8 mouse cellular contexts compared by ENCODE assay signal in genomic region chr8:108819826-108820225, GRCm38 (mm10).
DNase-seq lines count a peak whose midpoint lies in the region; ATAC-seq and TF ChIP-seq lines count a peak whose summit lies in the region.

No protein-coding gene starts in this region.

- no peak for TF ChIP-seq EP300 in MEL (IDR thresholded peaks at IDR 0.05; ENCODE audit: low read depth in 1 of 2, low read length in 2 of 2)

- peak overlapping the region; percentile 65 for H3K4me2 ChIP-seq in heart, embryonic 11.5 days
- peak overlapping the region; percentile 24; the same call in 1 of the 2 replicates for H3K4me2 ChIP-seq in hindbrain, embryonic 15.5 days

- H3K79me2 ChIP-seq in MEL (ENCODE audit: control insufficient read depth, insufficient read depth, low read length, poor library complexity) = no peaks in the 10 kb centered on the region

- no peaks in the 10 kb centered on the region for H3K9me3 ChIP-seq in heart, embryonic 11.5 days (replicated peaks; ENCODE audit: control insufficient read depth, low read length)
- H3K9me3 ChIP-seq in MEL (replicated peaks; ENCODE audit: insufficient read depth, low read length) = no peaks in the 10 kb centered on the region
- no peaks in the 10 kb centered on the region for H3K9me3 ChIP-seq in hindbrain, embryonic 15.5 days

- no peaks in the 10 kb centered on the region for H3K36me3 ChIP-seq in heart, embryonic 11.5 days (ENCODE audit: control insufficient read depth, insufficient read depth, low read length)
- no peaks in the 10 kb centered on the region for H3K36me3 ChIP-seq in MEL (ENCODE audit: control insufficient read depth in 1 of 2, insufficient read depth in 2 of 2, low read length in 2 of 2)
- no peaks in the 10 kb centered on the region for H3K36me3 ChIP-seq in hindbrain, embryonic 15.5 days

- 5% methylated on average over 3 of the region's 3 CpGs for WGBS in heart, embryonic 11.5 days (ENCODE audit: insufficient replicate concordance)
- 14% methylated on average over 3 of the region's 3 CpGs for WGBS in hindbrain, embryonic 15.5 days

- no peak for DNase-seq in heart, adult 18-20 months
- peak; percentile 68 for DNase-seq in MEL (ENCODE audit: low read depth, low spot score)
- DNase-seq in lung, postnatal 36 days = peak; percentile 76
- DNase-seq in adrenal gland, adult 2 months = no peak
- no peak for DNase-seq in spleen, adult 18-20 months
- DNase-seq in cerebellum, adult 18-20 months = no peak

- no peak overlapping the region for H3K27ac ChIP-seq in heart, embryonic 11.5 days (ENCODE audit: low read depth, low read length)
- H3K27ac ChIP-seq in MEL (ENCODE audit: control insufficient read depth, low read depth, low read length) = no peak overlapping the region; the same call in 1 of the 2 replicates
- H3K27ac ChIP-seq in hindbrain, embryonic 15.5 days (replicated peaks) = no peak overlapping the region

- peaks cover 20% of the 10 kb centered on the region for H3K4me1 ChIP-seq in heart, embryonic 11.5 days (ENCODE audit: control insufficient read depth, insufficient read depth, low read length)
- H3K4me1 ChIP-seq in MEL (ENCODE audit: control insufficient read depth in 1 of 2, insufficient read depth in 2 of 2, low read length in 2 of 2) = no peaks in the 10 kb centered on the region
- H3K4me1 ChIP-seq in hindbrain, embryonic 15.5 days (replicated peaks) = peaks cover 40% of the 10 kb centered on the region

- TF ChIP-seq RAD21 in MEL (IDR thresholded peaks at IDR 0.05; ENCODE audit: low read depth, low read length) = no peak

- no peak for TF ChIP-seq CTCF in MEL (IDR thresholded peaks at IDR 0.05 in 2 of 3, conservative IDR thresholded peaks at IDR 0.05 in 1 of 3; ENCODE audit: control insufficient read depth in 1 of 3, insufficient read depth in 1 of 3, low read depth in 2 of 3, low read length in 3 of 3, poor library complexity in 1 of 3, severe bottlenecking in 1 of 3)

- TF ChIP-seq POLR2A in MEL (IDR thresholded peaks at IDR 0.05; ENCODE audit: control insufficient read depth in 1 of 2, insufficient read depth in 1 of 2, low read depth in 1 of 2, low read length in 2 of 2, poor library complexity in 1 of 2) = no peak

- H3K9ac ChIP-seq in heart, embryonic 11.5 days (ENCODE audit: low read depth, low read length) = no peak overlapping the region
- H3K9ac ChIP-seq in MEL (ENCODE audit: control insufficient read depth, low read depth, low read length, poor library complexity, severe bottlenecking) = no peak overlapping the region
- no peak overlapping the region for H3K9ac ChIP-seq in hindbrain, embryonic 15.5 days

- H3K27me3 ChIP-seq in heart, embryonic 11.5 days (ENCODE audit: control insufficient read depth, insufficient read depth, low read length) = no peaks in the 10 kb centered on the region
- H3K27me3 ChIP-seq in MEL (ENCODE audit: control insufficient read depth in 1 of 2, insufficient read depth in 2 of 2, low read length in 2 of 2) = no peaks in the 10 kb centered on the region
- H3K27me3 ChIP-seq in hindbrain, embryonic 15.5 days = no peaks in the 10 kb centered on the region

- H3K4me3 ChIP-seq in heart, embryonic 11.5 days (ENCODE audit: low read depth, low read length) = peak overlapping the region; percentile 31; the same call in 1 of the 2 replicates
- H3K4me3 ChIP-seq in MEL (ENCODE audit: control insufficient read depth in 1 of 2, insufficient read depth in 1 of 2, low read depth in 2 of 2, low read length in 2 of 2) = no peak overlapping the region
- no peak overlapping the region for H3K4me3 ChIP-seq in hindbrain, embryonic 15.5 days

- ATAC-seq in heart, embryonic 11.5 days (replicated peaks; ENCODE audit: insufficient number of reproducible peaks, low FRiP score, low TSS enrichment) = no peak
- no peak for ATAC-seq in hindbrain, embryonic 15.5 days (ENCODE audit: low FRiP score, low read depth)

TF ChIP-seq in MEL, 35 proteins besides CTCF, POLR2A, EP300 and RAD21:
- TF ChIP-seq MYC (IDR thresholded peaks at IDR 0.05; ENCODE audit: low read depth, low read length) = no peak
- no peak for TF ChIP-seq ELF1 (IDR thresholded peaks at IDR 0.05; ENCODE audit: low read depth, low read length)
- TF ChIP-seq E2F4 (IDR thresholded peaks at IDR 0.05; ENCODE audit: borderline replicate concordance, low read depth, low read length) = no peak
- no peak for TF ChIP-seq USF1 (IDR thresholded peaks at IDR 0.05; ENCODE audit: low read depth, low read length)
- TF ChIP-seq TAL1 (IDR thresholded peaks at IDR 0.05; ENCODE audit: low read length) = peak; percentile 42; the same call in 1 of the 2 replicates
- TF ChIP-seq RCOR1 (IDR thresholded peaks at IDR 0.05; ENCODE audit: low read depth, low read length) = no peak
- no peak for TF ChIP-seq POLR2AphosphoS2 (IDR thresholded peaks at IDR 0.05; ENCODE audit: low read length)
- TF ChIP-seq USF2 (IDR thresholded peaks at IDR 0.05; ENCODE audit: borderline replicate concordance in 1 of 2, insufficient read depth in 1 of 2, low read depth in 1 of 2, low read length in 2 of 2) = no peak
- TF ChIP-seq SMC3 (IDR thresholded peaks at IDR 0.05; ENCODE audit: low read depth, low read length) = no peak
- TF ChIP-seq MAZ (IDR thresholded peaks at IDR 0.05; ENCODE audit: low read depth, low read length) = no peak
- no peak for TF ChIP-seq ZMIZ1 (IDR thresholded peaks at IDR 0.05; ENCODE audit: low read depth, low read length)
- TF ChIP-seq BHLHE40 (IDR thresholded peaks at IDR 0.05; ENCODE audit: borderline replicate concordance, low read depth, low read length) = no peak
- TF ChIP-seq CHD2 (IDR thresholded peaks at IDR 0.05; ENCODE audit: low read length) = no peak
- no peak for TF ChIP-seq ZNF384 (IDR thresholded peaks at IDR 0.05; ENCODE audit: low read depth, low read length)
- TF ChIP-seq HCFC1 (IDR thresholded peaks at IDR 0.05; ENCODE audit: low read depth, low read length) = no peak
- TF ChIP-seq UBTF (IDR thresholded peaks at IDR 0.05; ENCODE audit: borderline replicate concordance, insufficient read depth, low read depth, low read length) = no peak
- TF ChIP-seq JUND (IDR thresholded peaks at IDR 0.05; ENCODE audit: low read depth, low read length) = no peak
- no peak for TF ChIP-seq NRF1 (IDR thresholded peaks at IDR 0.05; ENCODE audit: insufficient read depth, low read depth, low read length, poor library complexity, severe bottlenecking)
- TF ChIP-seq MAFK (IDR thresholded peaks at IDR 0.05; ENCODE audit: borderline replicate concordance, low read depth, low read length) = no peak
- TF ChIP-seq MAX (IDR thresholded peaks at IDR 0.05; ENCODE audit: low read length) = peak; percentile 55
- 0 out of 2 replicates have a peak, but pooled peaks have one; percentile 34 for TF ChIP-seq MXI1 (IDR thresholded peaks at IDR 0.05; ENCODE audit: low read depth, low read length)
- TF ChIP-seq GATA1 (IDR thresholded peaks at IDR 0.05; ENCODE audit: low read depth, low read length) = no peak

Comparison
In these comparisons a context has a peak if more than half of its experiments do, and no peak if none do; other contexts are left out.
1. DNase-seq: peak in MEL (single experiment) and lung, postnatal 36 days (single experiment); none in heart, adult 18-20 months (0 of 2), adrenal gland, adult 2 months (single experiment), spleen, adult 18-20 months (0 of 2) and cerebellum, adult 18-20 months (0 of 2).